Mouse (Mus musculus) liver, adult 2 months (tissue): ENCODE results near the gene Tmtc4. TPM values are rescaled to one million over a fixed set of nuclear protein-coding genes. Genes with fewer than 3 reads are reported as not detected.

Source experiments
- DNase-seq: peaks from one replicate; pipeline ENCODE4 v3.0.0-alpha.2; 2011; ENCODE audit warnings: low read depth, low spot score; ENCODE audit errors: extremely low read depth
- H3K27ac ChIP-seq: fragments of 200-500 bp; replicated peaks from 2 replicates; pipeline ENCODE4 v1.5.1; 2012; ENCODE audit warnings: low read depth, mild to moderate bottlenecking, control low read depth, inconsistent platforms, low read length; ENCODE audit not compliant: insufficient read depth
- H3K27me3 ChIP-seq: fragments of 200-500 bp; 2 replicates; pipeline ENCODE4 v1.6.1; 2012; ENCODE audit warnings: mild to moderate bottlenecking, moderate library complexity, low read length, inconsistent platforms; ENCODE audit not compliant: control insufficient read depth, insufficient read depth
- H3K36me3 ChIP-seq: fragments of 200-500 bp; 2 replicates; pipeline ENCODE4 v1.6.1; 2012; ENCODE audit warnings: low read length, inconsistent platforms; ENCODE audit not compliant: control insufficient read depth, insufficient read depth
- H3K4me1 ChIP-seq: fragments of 200-500 bp; 2 replicates; pipeline ENCODE4 v1.6.1; 2011; ENCODE audit warnings: low read length; ENCODE audit not compliant: control insufficient read depth, insufficient read depth
- H3K4me3 ChIP-seq: fragments of 200-500 bp; 2 replicates; pipeline ENCODE4 v1.5.1; 2011; ENCODE audit warnings: low read depth, mild to moderate bottlenecking, control low read depth, low read length, moderate library complexity; ENCODE audit not compliant: insufficient read depth
- H3K79me2 ChIP-seq: fragments of 200-500 bp; 2 replicates; pipeline ENCODE4 v1.6.1; 2012; ENCODE audit warnings: inconsistent platforms, mild to moderate bottlenecking, low read length, moderate library complexity; ENCODE audit not compliant: control insufficient read depth, insufficient read depth
- H3K9ac ChIP-seq: fragments of 200-500 bp; 2 replicates; pipeline ENCODE4 v1.6.1; 2012; ENCODE audit warnings: low read depth, mild to moderate bottlenecking, control low read depth, inconsistent platforms, low read length
- CTCF ChIP-seq: fragments of 200-500 bp; IDR thresholded peaks from 2 replicates; pipeline ENCODE4 v1.5.1; 2011; ENCODE audit warnings: low read depth, low read length, control low read depth
- POLR2A ChIP-seq: fragments of 200-500 bp; IDR thresholded peaks from 2 replicates; pipeline ENCODE4 v1.6.1; 2011; ENCODE audit warnings: low read length, control low read depth; ENCODE audit not compliant: insufficient read depth; ENCODE audit errors: extremely low read depth
- WGBS: fragments of 180-500 bp; shearing (Covaris S2); methylation state at CpG from one replicate; pipeline ENCODE4 v1.1.7; 2018; 5-methylcytosine and 5-hydroxymethylcytosine counted together
- polyA plus RNA-seq: library from polyadenylated mRNA; depleted of rRNA; stranded (reverse); fragments of >200 nt; gene quantifications from 2 replicates; pipeline ENCODE4 v1.2.3, GENCODE M21; 2012
- total RNA-seq: library from RNA; depleted of rRNA; stranded (reverse); fragments of >200 nt; gene quantifications from 2 replicates; pipeline ENCODE4 v1.2.3, GENCODE M21; 2014

The Tmtc4 gene
- total and polyA plus RNA-seq, 2 experiments, result 5.3 to 7.0 TPM

- H3K27ac ChIP-seq, result peak overlapping the region; percentile 88
These were observed 78.8 kb downstream of the Tmtc4 start for GRCm38 (mm10) chr14:122905007-122905406.

GRCm38 (mm10) chr14:122903923-122904351 lies 79.9 kb downstream of the Tmtc4 start:
- Histone ChIP-seq H3K4me1 (peaks cover 44% of the 10 kb centered on the region), H3K79me2 (peaks cover 13% of the 10 kb centered on the region), H3K36me3 (peaks cover 18% of the 10 kb centered on the region), H3K27ac (peak overlapping the region; percentile 96), H3K9ac (peak overlapping the region; percentile 59), H3K27me3 (no peaks in the 10 kb centered on the region), H3K4me3 (no peak overlapping the region)
- WGBS, result 30% methylated on average over 2 of the region's 2 CpGs
- peak; percentile 91 for DNase-seq
- TF ChIP-seq CTCF (no peak), POLR2A (no peak)

More at GRCm38 (mm10) chr14:122905007-122905406, 78.8 kb downstream of the Tmtc4 start:
- 37% methylated on average over 1 of the region's 1 CpGs for WGBS
- Histone ChIP-seq H3K4me3 (no peak overlapping the region), H3K4me1 (peaks cover 47% of the 10 kb centered on the region), H3K27me3 (no peaks in the 10 kb centered on the region), H3K9ac (no peak overlapping the region), H3K79me2 (peaks cover 13% of the 10 kb centered on the region), H3K36me3 (peaks cover 13% of the 10 kb centered on the region)
- TF ChIP-seq POLR2A, result no peak
- TF ChIP-seq CTCF, result no peak
- peak; percentile 48 for DNase-seq

- Histone ChIP-seq H3K27me3 (no peaks in the 10 kb centered on the region), H3K4me1 (peaks cover 37% of the 10 kb centered on the region), H3K79me2 (peaks cover 6% of the 10 kb centered on the region; the same call in 1 of the 2 replicates), H3K9ac (no peak overlapping the region), H3K4me3 (no peak overlapping the region), H3K27ac (peak overlapping the region; percentile 80), H3K36me3 (peaks cover 18% of the 10 kb centered on the region)
- TF ChIP-seq CTCF (peak; percentile 86), POLR2A (no peak)
- 24% methylated on average over 4 of the region's 4 CpGs for WGBS
- DNase-seq, result peak; percentile 95
These were observed 81.0 kb downstream of the Tmtc4 start for GRCm38 (mm10) chr14:122902884-122903283.

- Histone ChIP-seq H3K79me2 (peaks cover 8% of the 10 kb centered on the region; the same call in 1 of the 2 replicates), H3K27ac (peak overlapping the region; percentile 99), H3K4me3 (no peak overlapping the region), H3K4me1 (peaks cover 37% of the 10 kb centered on the region), H3K27me3 (no peaks in the 10 kb centered on the region), H3K36me3 (peaks cover 21% of the 10 kb centered on the region), H3K9ac (no peak overlapping the region)
- 32% methylated on average over 2 of the region's 2 CpGs for WGBS
- DNase-seq, result peak; percentile 86
- TF ChIP-seq POLR2A, result no peak
- no peak for TF ChIP-seq CTCF
These were observed 81.7 kb downstream of the Tmtc4 start for GRCm38 (mm10) chr14:122902136-122902535.

- peaks cover 21% of the 10 kb centered on the region for H3K36me3 ChIP-seq
- peaks cover 11% of the 10 kb centered on the region; the same call in 1 of the 2 replicates for H3K79me2 ChIP-seq
- whole genome bisulfite sequencing, result 26% methylated on average over 2 of the region's 2 CpGs
- DNase-seq, result peak; percentile 67
- TF ChIP-seq POLR2A (no peak), CTCF (no peak)
- no peaks in the 10 kb centered on the region for H3K27me3 ChIP-seq
- H3K9ac ChIP-seq, result peak overlapping the region; percentile 41; the same call in 1 of the 2 replicates
- no peak overlapping the region for H3K4me3 ChIP-seq
- peak overlapping the region; percentile 99 for H3K27ac ChIP-seq
- peaks cover 37% of the 10 kb centered on the region for H3K4me1 ChIP-seq
These were observed 82.1 kb downstream of the Tmtc4 start for GRCm38 (mm10) chr14:122901715-122902114.

- Histone ChIP-seq H3K27me3 (no peaks in the 10 kb centered on the region), H3K79me2 (peaks cover 11% of the 10 kb centered on the region; the same call in 1 of the 2 replicates), H3K4me3 (no peak overlapping the region), H3K27ac (peak overlapping the region; percentile 97), H3K36me3 (peaks cover 21% of the 10 kb centered on the region), H3K9ac (no peak overlapping the region; the same call in 1 of the 2 replicates), H3K4me1 (peaks cover 37% of the 10 kb centered on the region)
- peak; percentile 97 for DNase-seq
- TF ChIP-seq CTCF (no peak), POLR2A (no peak)
- WGBS, result 22% methylated on average over 3 of the region's 3 CpGs
These were observed 82.7 kb downstream of the Tmtc4 start for GRCm38 (mm10) chr14:122901177-122901576.
